Mouse (Mus musculus) ES-E14 (cell line): Measurements from ENCODE around the gene Rbm44. TPM values are rescaled to one million over a fixed set of nuclear protein-coding genes. Genes with fewer than 3 reads are reported as not detected.

Experiments used
- DNase-seq: peaks from one replicate; pipeline ENCODE4 v3.0.0-alpha.2; 2013; ENCODE audit warnings: low read depth, low spot score
- H3K27ac ChIP-seq: 2 replicates; pipeline ENCODE4 v1.5.1; 2012; ENCODE audit warnings: low read depth, mild to moderate bottlenecking, low read length, moderate library complexity, mixed read lengths; ENCODE audit not compliant: poor library complexity, insufficient read depth, severe bottlenecking
- H3K36me3 ChIP-seq: 2 replicates; pipeline ENCODE4 v1.6.1; 2012; ENCODE audit warnings: mild to moderate bottlenecking, low read length, moderate library complexity, mixed read lengths; ENCODE audit not compliant: control insufficient read depth, poor library complexity, insufficient read depth, severe bottlenecking
- H3K4me1 ChIP-seq, 2 experiments: fragments of 150-350 bp in 1 of 2; sonication (generic) in 1 of 2; 2 replicates each; pipeline ENCODE4 v1.6.1; 2012; ENCODE audit warnings: low read length in 2 of 2, mild to moderate bottlenecking in 1 of 2, mixed read lengths in 1 of 2; ENCODE audit not compliant: control insufficient read depth in 2 of 2, insufficient read depth in 2 of 2, poor library complexity in 1 of 2
- H3K4me3 ChIP-seq, 2 experiments: fragments of 150-350 bp in 1 of 2; sonication (generic) in 1 of 2; 2 replicates each; pipeline ENCODE4 v1.5.1; 2012; ENCODE audit warnings: low read length in 2 of 2, low read depth in 1 of 2, mild to moderate bottlenecking in 1 of 2, mixed read lengths in 1 of 2; ENCODE audit not compliant: insufficient read depth in 1 of 2, poor library complexity in 1 of 2, severe bottlenecking in 1 of 2
- H3K9ac ChIP-seq: 2 replicates; pipeline ENCODE4 v1.6.1; 2012; ENCODE audit warnings: low read depth, mild to moderate bottlenecking, low read length, mixed read lengths; ENCODE audit not compliant: poor library complexity, insufficient read depth, severe bottlenecking
- H3K9me3 ChIP-seq: fragments of 150-350 bp; sonication (generic); 2 replicates; pipeline ENCODE4 v1.6.1; 2012; ENCODE audit warnings: low read depth, mild to moderate bottlenecking, low read length; ENCODE audit not compliant: control insufficient read depth, insufficient read depth
- CHD2 ChIP-seq: IDR thresholded peaks from 2 replicates; pipeline ENCODE4 v1.6.1; 2014; ENCODE audit warnings: mild to moderate bottlenecking, low read depth, low read length, inconsistent platforms
- HCFC1 ChIP-seq: IDR thresholded peaks from 2 replicates; pipeline ENCODE4 v1.6.1; 2012; ENCODE audit warnings: low read length, inconsistent platforms, borderline replicate concordance; ENCODE audit not compliant: insufficient read depth
- MAFK ChIP-seq: IDR thresholded peaks from 2 replicates; pipeline ENCODE4 v1.6.1; 2014; ENCODE audit warnings: mild to moderate bottlenecking, low read depth, low read length, inconsistent platforms; ENCODE audit not compliant: insufficient read depth
- ZC3H11A ChIP-seq: IDR thresholded peaks from 2 replicates; pipeline ENCODE4 v1.6.1; 2012; ENCODE audit warnings: low read depth, mild to moderate bottlenecking, inconsistent platforms, low read length, borderline replicate concordance
- ZNF384 ChIP-seq: IDR thresholded peaks from 2 replicates; pipeline ENCODE4 v1.6.1; 2012; ENCODE audit warnings: low read depth, low read length, inconsistent platforms
- in situ Hi-C, 2 experiments: fragments of 600-800 bp; cut with MboI; formaldehyde crosslinking; loops; one replicate each; pipeline ENCODE4 v1.15.1; 2025; ENCODE audit warnings: low sequenced_read_pairs in 2 of 2, inconsistent platforms in 1 of 2; ENCODE audit not compliant: unreplicated experiment in 2 of 2
- total RNA-seq: library from RNA; depleted of rRNA; stranded (reverse); fragments of 300-350 nt; gene quantifications from 2 replicates; pipeline ENCODE4 v1.2.3, GENCODE M21; 2012

The Rbm44 gene
- total RNA-seq, 1 experiment, result 3.6 TPM

DNA sequence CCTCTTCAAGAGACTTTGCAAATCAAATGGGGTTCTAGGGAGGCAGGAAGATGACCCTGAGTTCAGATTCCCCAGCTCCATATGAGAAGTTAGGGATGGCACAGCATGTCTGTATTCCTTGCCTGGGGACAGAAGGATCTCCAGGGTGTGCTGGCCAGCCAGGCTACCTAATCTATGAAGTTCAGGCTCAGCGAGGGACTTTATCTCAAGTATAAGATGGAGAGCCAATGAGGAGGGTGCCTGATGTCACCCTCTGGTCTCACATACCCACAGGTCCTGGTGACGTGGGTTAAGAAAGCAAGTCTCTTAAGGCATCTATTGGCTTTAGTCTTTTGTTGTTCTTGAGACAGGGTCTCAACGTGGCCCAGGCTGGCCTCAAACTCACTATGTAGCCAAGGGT lies 21.4 kb upstream of the Rbm44 start:
- no peak overlapping the region for H3K4me3 ChIP-seq
- TF ChIP-seq ZNF384 (no peak), HCFC1 (no peak), CHD2 (no peak), ZC3H11A (no peak), MAFK (no peak)
- in situ Hi-C loops, result no loop called here
- no peak overlapping the region for H3K27ac ChIP-seq
- no peak for DNase-seq
- H3K36me3 ChIP-seq, result peaks cover 2% of the 10 kb centered on the region; the same call in 1 of the 2 replicates
- no peaks in the 10 kb centered on the region for H3K9me3 ChIP-seq
- no peaks in the 10 kb centered on the region for H3K4me1 ChIP-seq
- no peak overlapping the region for H3K9ac ChIP-seq

DNA sequence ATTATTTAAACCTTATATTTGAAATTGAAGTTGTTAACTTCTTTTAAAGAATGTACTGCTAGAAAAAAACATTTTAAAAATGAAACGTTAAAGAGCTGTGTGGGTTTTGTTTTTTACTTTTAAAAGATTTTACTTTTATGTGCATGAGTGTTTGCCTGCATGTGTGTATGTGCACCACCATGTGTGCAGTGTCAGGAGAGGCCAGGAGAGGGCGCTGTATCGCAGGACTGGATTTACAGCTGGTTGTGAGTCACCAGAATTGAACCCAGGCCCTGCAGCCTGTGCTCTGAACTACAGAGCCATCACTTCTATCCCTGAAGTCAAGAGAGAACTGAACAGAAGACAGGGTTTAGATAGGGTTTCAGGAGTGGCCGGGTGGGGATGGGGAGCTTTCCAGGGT lies 16.0 kb upstream of the Rbm44 start:
- in situ Hi-C loops, result no loop called here
- no peaks in the 10 kb centered on the region for H3K36me3 ChIP-seq

DNA sequence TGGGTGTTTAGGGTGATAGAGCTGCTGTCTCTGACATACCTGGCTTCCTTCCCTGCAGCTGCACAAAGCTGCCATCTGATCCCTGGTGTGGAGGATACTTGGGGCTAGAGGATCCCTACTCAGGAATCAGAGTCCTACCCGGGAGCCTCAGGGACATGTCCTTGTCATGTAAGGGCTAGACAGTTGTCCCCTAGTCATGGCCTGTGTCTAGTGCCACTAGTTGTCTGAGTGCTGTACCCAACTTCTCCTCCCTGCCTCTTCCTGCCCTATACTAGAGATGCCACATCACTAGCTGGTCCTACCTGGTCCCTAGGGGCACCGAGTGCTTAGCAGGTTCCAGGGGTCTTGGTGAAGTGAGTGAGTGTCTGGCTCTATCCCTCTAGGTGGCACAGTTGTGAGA lies 7.9 kb upstream of the Rbm44 start:
- no peak overlapping the region for H3K9ac ChIP-seq
- H3K4me1 ChIP-seq, result no peaks in the 10 kb centered on the region
- H3K36me3 ChIP-seq, result no peaks in the 10 kb centered on the region
- no peak for TF ChIP-seq ZC3H11A
- TF ChIP-seq HCFC1, result no peak
- TF ChIP-seq ZNF384, result no peak
- no peak for TF ChIP-seq CHD2
- TF ChIP-seq MAFK, result no peak
- DNase-seq, result no peak
- no peak overlapping the region for H3K27ac ChIP-seq
- no peaks in the 10 kb centered on the region for H3K9me3 ChIP-seq
- no peak overlapping the region for H3K4me3 ChIP-seq
- in situ Hi-C loops, result no loop called here

More for the DNA sequence above, 16.0 kb upstream of the Rbm44 start:
- H3K4me3 ChIP-seq, result no peak overlapping the region
- H3K4me1 ChIP-seq, result no peaks in the 10 kb centered on the region
- H3K9ac ChIP-seq, result no peak overlapping the region
- H3K9me3 ChIP-seq, result no peaks in the 10 kb centered on the region
- no peak for TF ChIP-seq ZC3H11A
- no peak overlapping the region for H3K27ac ChIP-seq
- DNase-seq, result no peak

- in situ Hi-C loops, result no loop called here
- TF ChIP-seq HCFC1, result no peak
- TF ChIP-seq ZNF384, result no peak
- no peaks in the 10 kb centered on the region for H3K9me3 ChIP-seq
Measured at GRCm38 (mm10) chr1:91151509-91151908, 6.6 kb downstream of the Rbm44 start.

DNA sequence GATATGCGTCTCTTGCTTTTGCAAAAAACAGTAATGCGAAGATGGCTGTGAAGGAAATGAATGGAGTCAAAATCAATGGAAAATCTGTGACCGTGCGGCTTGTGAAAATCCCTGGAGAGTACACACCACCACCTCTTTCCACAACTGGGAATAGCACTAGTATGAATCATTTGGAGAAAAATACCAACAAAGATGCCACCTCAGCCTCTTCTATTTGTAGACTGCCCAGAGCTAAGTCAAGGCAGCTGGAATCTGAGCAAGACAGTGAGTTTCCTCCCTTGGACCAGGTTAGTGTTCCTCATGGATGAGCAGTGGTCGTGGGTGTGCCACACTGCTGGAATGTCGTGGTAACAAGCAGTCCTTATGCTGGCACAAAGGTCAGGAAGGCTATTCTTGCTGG lies 21.9 kb downstream of the Rbm44 start:
- no peaks in the 10 kb centered on the region for H3K36me3 ChIP-seq
- no peak overlapping the region for H3K27ac ChIP-seq
- no peak for TF ChIP-seq MAFK
- no peak for TF ChIP-seq CHD2
- TF ChIP-seq ZNF384, result no peak
- no peak for TF ChIP-seq ZC3H11A
- TF ChIP-seq HCFC1, result no peak
- H3K9me3 ChIP-seq, result no peaks in the 10 kb centered on the region
- no peak overlapping the region for H3K4me3 ChIP-seq
- H3K9ac ChIP-seq, result no peak overlapping the region
- H3K4me1 ChIP-seq, result no peaks in the 10 kb centered on the region
- no peak for DNase-seq
- in situ Hi-C loops, result no loop called here

More at GRCm38 (mm10) chr1:91151509-91151908, 6.6 kb downstream of the Rbm44 start:
- Histone ChIP-seq H3K36me3 (no peaks in the 10 kb centered on the region), H3K4me1 (no peaks in the 10 kb centered on the region), H3K27ac (no peak overlapping the region), H3K4me3 (no peak overlapping the region), H3K9ac (no peak overlapping the region)
- no peak for DNase-seq
